Mouse (Mus musculus): ENCODE data around the gene Trove2. TPM values are rescaled to one million over a fixed set of nuclear protein-coding genes. Genes with fewer than 3 reads are reported as not detected.

Trove2 gene
- polyA plus RNA-seq (2014; fragmentation: Nextera tagmentation; extraction: Ambion mirVana), result 7.7 and 8.4 TPM in 2 replicates

DNA sequence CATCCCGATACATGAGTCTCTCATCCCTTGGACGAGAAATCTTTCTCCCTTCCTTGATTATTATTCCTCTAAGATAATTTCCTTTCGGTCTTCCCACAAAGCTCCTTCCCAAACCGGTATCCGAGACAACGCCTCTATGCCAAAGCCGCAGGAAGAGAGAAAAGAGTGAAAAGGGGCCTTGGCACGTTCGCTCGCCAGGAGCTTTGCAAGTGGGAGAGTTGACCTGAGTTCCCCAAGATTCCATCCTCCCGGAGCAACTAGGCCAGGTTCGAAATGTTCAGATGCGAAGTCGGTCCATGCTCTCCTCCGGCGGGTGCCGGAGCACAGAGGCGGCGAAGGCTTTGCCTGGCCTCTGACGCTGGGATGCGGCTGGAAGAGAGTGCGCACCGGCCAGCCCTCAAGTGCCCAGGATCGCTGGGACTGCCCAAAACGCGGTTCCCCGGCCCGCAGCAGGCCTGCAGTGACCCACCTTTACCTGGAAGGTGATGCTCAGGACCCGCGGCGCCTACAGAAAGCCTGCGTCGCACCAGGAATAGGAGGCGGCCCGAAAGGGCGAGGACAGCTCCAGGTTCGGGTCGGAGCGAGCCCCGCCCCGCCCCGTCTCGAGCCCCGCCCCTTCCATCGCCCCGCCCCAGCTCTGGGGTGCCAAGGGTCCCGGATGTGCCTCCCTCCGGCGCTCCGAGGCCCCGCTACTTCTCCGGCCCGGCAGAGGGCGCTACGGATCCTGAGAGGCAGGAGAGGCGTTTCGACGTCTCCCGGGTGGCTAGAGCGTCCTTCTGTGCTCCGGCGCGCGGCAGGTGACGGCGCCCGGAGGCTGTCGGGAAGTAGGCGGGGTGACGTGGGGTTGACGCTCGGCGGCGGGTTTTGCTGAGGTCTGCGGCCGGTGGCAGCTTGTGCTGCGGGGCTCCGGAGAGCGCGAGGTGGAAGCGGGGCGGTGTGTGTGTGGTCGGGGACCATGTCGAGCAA, at the start of gene Trove2, which contains the start of gene Uchl5:
TSS of gene Trove2 (minus strand) at position 623 of the 966 bp plus-strand sequence.
TSS of gene Uchl5 (plus strand) at position 827 of the 966 bp plus-strand sequence.
- Histone ChIP-seq H3K4me1 (replicated peaks; ENCODE audit: control insufficient read depth, insufficient read depth, low read length) (peaks cover 14% of the 10 kb centered on the region), H3K27ac (ENCODE audit: low read depth, low read length) (peak within 1 kb of the TSS; percentile 75), H3K9ac (ENCODE audit: low read depth, low read length) (peak within 1 kb of the TSS; percentile 92), H3K36me3 (ENCODE audit: control insufficient read depth, insufficient read depth, low read length) (no peaks in the 10 kb centered on the region), H3K9me3 (ENCODE audit: control insufficient read depth, low read length) (no peaks in the 10 kb centered on the region), H3K4me3 (ENCODE audit: low read depth, low read length) (peak within 1 kb of the TSS; percentile 94), H3K4me2 (peak within 1 kb of the TSS; percentile 95), H3K27me3 (replicated peaks; ENCODE audit: control insufficient read depth, insufficient read depth, low read length) (no peaks in the 10 kb centered on the region)
- ATAC-seq (replicated peaks; ENCODE audit: low FRiP score) (peak; percentile 92), DNase-seq (ENCODE audit: low spot score) (peak; percentile 98)
- WGBS, result 1% methylated on average over 84 of the region's 84 CpGs

DNA sequence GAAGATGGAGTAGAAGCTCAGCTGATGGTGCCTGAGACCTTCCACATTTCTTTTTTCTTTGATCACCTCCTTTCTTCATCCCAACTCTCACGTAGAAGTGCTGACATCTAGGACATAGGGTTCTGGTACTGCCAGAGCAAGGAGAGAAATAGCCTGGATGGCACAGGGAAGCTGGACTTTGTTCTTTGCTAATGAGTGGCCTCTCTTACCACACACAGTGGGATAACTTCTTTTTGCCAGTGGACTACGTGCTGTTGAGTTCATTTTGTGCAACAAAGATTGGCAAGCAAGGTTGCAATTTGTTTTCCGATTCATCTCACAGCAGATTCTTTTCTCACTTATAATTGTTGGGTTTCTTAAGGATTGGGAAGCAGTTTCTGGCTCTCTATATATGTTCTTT, 45.8 kb upstream of the Trove2 start:
- no peaks in the 10 kb centered on the region for H3K4me1 ChIP-seq (replicated peaks; ENCODE audit: control insufficient read depth, insufficient read depth, low read length)
- DNase-seq (ENCODE audit: low spot score), result no peak
- H3K36me3 ChIP-seq (ENCODE audit: control insufficient read depth, insufficient read depth, low read length), result no peaks in the 10 kb centered on the region
- H3K9ac ChIP-seq (ENCODE audit: low read depth, low read length), result no peak overlapping the region
- 80% methylated on average over 3 of the region's 3 CpGs for WGBS
- ATAC-seq (replicated peaks; ENCODE audit: low FRiP score), result no peak
- no peak overlapping the region for H3K4me3 ChIP-seq (ENCODE audit: low read depth, low read length)
- H3K9me3 ChIP-seq (ENCODE audit: control insufficient read depth, low read length), result no peaks in the 10 kb centered on the region
- H3K27me3 ChIP-seq (replicated peaks; ENCODE audit: control insufficient read depth, insufficient read depth, low read length), result no peaks in the 10 kb centered on the region
- H3K27ac ChIP-seq (ENCODE audit: low read depth, low read length), result no peak overlapping the region
- H3K4me2 ChIP-seq, result no peak overlapping the region

DNA sequence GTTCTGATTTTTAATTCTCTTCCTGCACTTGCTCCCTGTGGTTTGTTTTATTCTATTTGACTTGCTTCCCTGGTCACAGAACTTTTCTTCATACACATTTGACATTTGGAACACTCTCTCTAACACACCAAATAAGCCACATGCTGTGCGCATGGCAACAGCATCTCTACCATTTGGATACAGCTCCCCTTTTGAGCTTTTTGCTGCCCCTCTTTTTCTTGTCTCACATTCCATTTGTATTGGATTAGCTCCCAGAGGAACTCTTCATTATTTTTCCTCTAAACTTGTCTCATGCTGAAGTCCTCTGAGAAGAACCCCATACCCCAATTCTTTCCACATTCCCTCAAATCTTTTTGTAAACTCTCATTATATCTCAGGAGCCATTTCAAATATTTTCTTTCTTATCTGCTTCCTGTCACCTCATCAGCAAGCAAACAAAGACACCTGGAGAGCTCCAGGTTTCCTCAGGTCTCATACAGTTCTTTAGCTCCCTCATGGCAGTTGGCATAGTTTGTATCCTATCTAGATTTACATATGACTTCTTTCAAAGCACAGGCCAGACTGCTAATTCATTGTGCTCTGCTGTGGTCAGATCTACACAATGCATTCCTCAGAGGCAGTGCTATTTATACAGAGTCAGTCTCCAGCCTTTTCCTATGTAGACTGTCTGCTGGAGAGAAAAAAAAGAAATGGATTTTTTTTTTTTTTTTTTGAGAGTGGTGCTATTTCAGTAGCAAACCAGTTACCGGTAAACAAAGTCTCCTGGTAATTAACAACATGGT, 43.4 kb upstream of the Trove2 start:
- no peaks in the 10 kb centered on the region for H3K27me3 ChIP-seq (replicated peaks; ENCODE audit: control insufficient read depth, insufficient read depth, low read length)
- no peaks in the 10 kb centered on the region for H3K4me1 ChIP-seq (replicated peaks; ENCODE audit: control insufficient read depth, insufficient read depth, low read length)
- no peak overlapping the region for H3K27ac ChIP-seq (ENCODE audit: low read depth, low read length)
- no peak overlapping the region for H3K9ac ChIP-seq (ENCODE audit: low read depth, low read length)
- ATAC-seq (replicated peaks; ENCODE audit: low FRiP score), result no peak
- no peaks in the 10 kb centered on the region for H3K36me3 ChIP-seq (ENCODE audit: control insufficient read depth, insufficient read depth, low read length)
- no peak overlapping the region for H3K4me2 ChIP-seq
- no peak overlapping the region for H3K4me3 ChIP-seq (ENCODE audit: low read depth, low read length)
- DNase-seq (ENCODE audit: low spot score), result no peak
- H3K9me3 ChIP-seq (ENCODE audit: control insufficient read depth, low read length), result no peaks in the 10 kb centered on the region
- 84% methylated on average over 2 of the region's 2 CpGs for WGBS

DNA sequence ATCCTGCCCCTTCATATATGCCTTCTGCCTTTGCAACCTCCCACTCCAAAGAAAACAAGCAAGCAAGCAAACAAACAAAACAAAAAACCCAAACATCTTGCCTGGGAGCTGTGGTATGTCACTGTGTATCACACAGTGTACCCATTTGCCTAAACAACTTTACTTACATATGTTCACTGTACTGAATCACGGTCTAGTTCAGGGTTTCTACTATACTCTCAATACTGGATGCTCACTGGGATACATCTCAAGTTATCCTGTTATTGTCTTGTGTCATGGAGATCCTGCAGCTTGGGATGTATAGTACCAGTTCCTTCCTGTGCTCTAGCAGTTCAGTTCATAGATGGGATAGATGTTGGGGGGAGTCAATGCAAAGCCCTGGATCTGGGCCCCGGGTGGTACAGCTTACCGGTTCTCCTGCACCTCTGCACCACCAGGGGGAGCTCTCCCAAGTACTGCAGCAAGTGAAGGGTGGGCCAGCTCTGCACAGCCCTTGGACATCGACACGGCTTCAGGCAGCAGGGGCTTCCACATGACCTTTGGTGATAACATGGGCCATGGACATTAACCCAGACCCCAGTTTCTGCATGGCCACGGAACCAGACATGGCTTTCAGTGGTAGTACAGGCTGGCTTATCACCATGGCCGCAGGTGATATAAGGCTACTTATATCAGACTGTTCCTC, 37.0 kb upstream of the Trove2 start:
- peak; percentile 62 for DNase-seq (ENCODE audit: low spot score)
- WGBS, result 43% methylated on average over 7 of the region's 7 CpGs
- H3K4me1 ChIP-seq (replicated peaks; ENCODE audit: control insufficient read depth, insufficient read depth, low read length), result no peaks in the 10 kb centered on the region; the same call in 1 of the 2 replicates
- H3K4me3 ChIP-seq (ENCODE audit: low read depth, low read length), result no peak overlapping the region
- no peak overlapping the region for H3K27ac ChIP-seq (ENCODE audit: low read depth, low read length)
- H3K9ac ChIP-seq (ENCODE audit: low read depth, low read length), result no peak overlapping the region
- peak; percentile 82 for ATAC-seq (replicated peaks; ENCODE audit: low FRiP score)
- no peaks in the 10 kb centered on the region for H3K27me3 ChIP-seq (replicated peaks; ENCODE audit: control insufficient read depth, insufficient read depth, low read length)
- no peak overlapping the region for H3K4me2 ChIP-seq
- no peaks in the 10 kb centered on the region for H3K9me3 ChIP-seq (ENCODE audit: control insufficient read depth, low read length)
- no peaks in the 10 kb centered on the region for H3K36me3 ChIP-seq (ENCODE audit: control insufficient read depth, insufficient read depth, low read length)

- Histone ChIP-seq H3K27me3 (replicated peaks; ENCODE audit: control insufficient read depth, insufficient read depth, low read length) (no peaks in the 10 kb centered on the region), H3K4me3 (ENCODE audit: low read depth, low read length) (no peak overlapping the region), H3K36me3 (ENCODE audit: control insufficient read depth, insufficient read depth, low read length) (0 out of 2 replicates have a peak, but pooled peaks cover 2% of the 10 kb centered on the region), H3K4me2 (no peak overlapping the region), H3K9ac (ENCODE audit: low read depth, low read length) (no peak overlapping the region), H3K9me3 (ENCODE audit: control insufficient read depth, low read length) (no peaks in the 10 kb centered on the region), H3K27ac (ENCODE audit: low read depth, low read length) (no peak overlapping the region), H3K4me1 (replicated peaks; ENCODE audit: control insufficient read depth, insufficient read depth, low read length) (no peaks in the 10 kb centered on the region; the same call in 1 of the 2 replicates)
- no peak for ATAC-seq (replicated peaks; ENCODE audit: low FRiP score)
- WGBS, result 94% methylated on average over 6 of the region's 6 CpGs
- no peak for DNase-seq (ENCODE audit: low spot score)
Observed at GRCm38 (mm10) chr1:143809062-143809461, 32.2 kb upstream of the Trove2 start.

DNA sequence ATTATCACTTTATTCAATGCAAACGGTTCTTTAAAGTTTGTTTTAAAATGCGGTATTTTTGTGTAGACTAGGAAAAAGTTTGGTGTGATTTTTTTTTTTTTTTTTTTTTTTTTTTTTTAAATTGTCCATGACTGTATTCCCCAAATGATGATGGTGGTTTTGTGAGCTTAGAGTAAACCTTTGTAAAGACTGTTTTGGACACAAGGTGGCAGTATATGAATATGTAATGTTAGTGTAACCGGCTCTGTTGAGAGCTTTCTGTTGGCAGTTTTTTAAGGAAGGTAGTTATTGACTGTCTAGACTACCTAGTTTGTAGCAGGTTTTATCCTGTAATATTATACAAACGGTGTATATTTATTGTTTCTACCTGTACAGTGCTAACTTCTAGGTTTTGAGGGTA, 26.7 kb upstream of the Trove2 start:
- no peaks in the 10 kb centered on the region for H3K27me3 ChIP-seq (replicated peaks; ENCODE audit: control insufficient read depth, insufficient read depth, low read length)

DNA sequence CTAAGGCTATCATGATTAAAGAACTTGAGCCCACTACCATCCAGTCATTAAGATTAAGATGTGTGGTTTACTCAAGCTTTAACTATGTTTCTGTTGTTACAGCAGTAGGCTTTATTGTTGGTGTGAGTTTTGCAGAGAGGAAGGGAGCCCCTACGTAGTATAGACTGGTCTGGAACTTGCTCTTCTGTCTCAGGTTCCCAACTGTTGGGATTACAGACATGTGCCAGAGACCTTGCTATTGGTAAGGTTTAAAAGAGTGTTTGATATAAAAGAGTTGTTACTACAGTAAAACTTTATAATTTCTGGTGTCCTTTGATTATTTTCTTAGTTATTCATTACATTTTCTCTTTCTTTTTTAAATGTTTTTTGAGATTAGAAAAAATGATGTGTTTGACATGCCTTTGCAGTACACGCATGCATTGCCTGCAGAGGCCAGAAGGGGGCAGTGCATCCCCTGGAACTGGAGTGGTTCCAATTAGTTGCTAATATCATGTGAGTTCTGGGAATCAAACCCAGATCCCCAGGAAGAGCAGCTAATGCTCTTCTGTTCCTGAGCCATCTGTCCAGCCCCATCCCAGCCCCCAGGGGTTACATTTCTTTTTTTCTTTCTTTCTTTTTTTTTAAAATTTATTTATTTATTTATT, 11.8 kb upstream of the Trove2 start:
- Histone ChIP-seq H3K4me1 (replicated peaks; ENCODE audit: control insufficient read depth, insufficient read depth, low read length) (no peaks in the 10 kb centered on the region), H3K9me3 (ENCODE audit: control insufficient read depth, low read length) (no peaks in the 10 kb centered on the region), H3K4me2 (no peak overlapping the region), H3K27me3 (replicated peaks; ENCODE audit: control insufficient read depth, insufficient read depth, low read length) (no peaks in the 10 kb centered on the region), H3K4me3 (ENCODE audit: low read depth, low read length) (no peak overlapping the region), H3K9ac (ENCODE audit: low read depth, low read length) (no peak overlapping the region), H3K27ac (ENCODE audit: low read depth, low read length) (no peak overlapping the region), H3K36me3 (ENCODE audit: control insufficient read depth, insufficient read depth, low read length) (peaks cover 5% of the 10 kb centered on the region; the same call in 1 of the 2 replicates)
- DNase-seq (ENCODE audit: low spot score) (peak; percentile 43), ATAC-seq (replicated peaks; ENCODE audit: low FRiP score) (peak; percentile 48; the same call in 1 of the 2 replicates)
- 70% methylated on average over 2 of the region's 2 CpGs for WGBS

More for the DNA sequence above, 26.7 kb upstream of the Trove2 start:
- Histone ChIP-seq H3K27ac (ENCODE audit: low read depth, low read length) (no peak overlapping the region), H3K4me1 (replicated peaks; ENCODE audit: control insufficient read depth, insufficient read depth, low read length) (no peaks in the 10 kb centered on the region), H3K4me2 (no peak overlapping the region), H3K36me3 (ENCODE audit: control insufficient read depth, insufficient read depth, low read length) (peaks cover 2% of the 10 kb centered on the region; the same call in 1 of the 2 replicates), H3K4me3 (ENCODE audit: low read depth, low read length) (no peak overlapping the region), H3K9ac (ENCODE audit: low read depth, low read length) (no peak overlapping the region), H3K9me3 (ENCODE audit: control insufficient read depth, low read length) (no peaks in the 10 kb centered on the region)
- DNase-seq (ENCODE audit: low spot score) (no peak), ATAC-seq (replicated peaks; ENCODE audit: low FRiP score) (peak; percentile 63)
- 53% methylated on average over 4 of the region's 4 CpGs for WGBS
